In genomic region chr2:60209122-60209611, GRCm38 (mm10) we compare ENCODE assay signal across 8 mouse cellular contexts. TPM values are rescaled to one million over a fixed set of nuclear protein-coding genes. Genes with fewer than 3 reads are reported as not detected.
DNase-seq lines count a peak whose midpoint lies in the region; ATAC-seq and TF ChIP-seq lines count a peak whose summit lies in the region.

No protein-coding gene starts in this region.

- no peaks in the 10 kb centered on the region for H3K27me3 ChIP-seq in CH12.LX (replicated peaks)
- no peaks in the 10 kb centered on the region for H3K27me3 ChIP-seq in embryonic facial prominence, embryonic 12.5 days
- H3K27me3 ChIP-seq in heart, embryonic 10.5 days (ENCODE audit: insufficient read depth, poor library complexity, severe bottlenecking): no peaks in the 10 kb centered on the region
- no peaks in the 10 kb centered on the region for H3K27me3 ChIP-seq in kidney, embryonic 15.5 days
- no peaks in the 10 kb centered on the region for H3K27me3 ChIP-seq in liver, postnatal 0 days (ENCODE audit: insufficient read depth, low read length)

- peak; percentile 43; the same call in 1 of the 2 replicates for ATAC-seq in embryonic facial prominence, embryonic 12.5 days (ENCODE audit: insufficient number of reproducible peaks, insufficient read depth, low FRiP score, low TSS enrichment)
- ATAC-seq in kidney, embryonic 15.5 days (replicated peaks; ENCODE audit: low FRiP score): peak; percentile 70
- peak; percentile 52 for ATAC-seq in liver, postnatal 0 days

- TF ChIP-seq POLR2A in CH12.LX (IDR thresholded peaks at IDR 0.05; ENCODE audit: low read depth, low read length): no peak
- no peak for TF ChIP-seq POLR2A in olfactory bulb, adult 2 months (IDR thresholded peaks at IDR 0.05; ENCODE audit: insufficient read depth, low read depth, low read length)

- peaks cover 12 to 35% of the 10 kb centered on the region in 2 experiments for H3K36me3 ChIP-seq in CH12.LX (replicated peaks in 1 of 2; ENCODE audit: control insufficient read depth in 1 of 2, insufficient read depth in 1 of 2, low read length in 1 of 2)
- peaks cover 23% of the 10 kb centered on the region; the same call in 1 of the 2 replicates for H3K36me3 ChIP-seq in embryonic facial prominence, embryonic 12.5 days
- peaks cover 32% of the 10 kb centered on the region for H3K36me3 ChIP-seq in heart, embryonic 10.5 days
- peaks cover 33% of the 10 kb centered on the region for H3K36me3 ChIP-seq in kidney, embryonic 15.5 days
- peaks cover 22% of the 10 kb centered on the region; the same call in 1 of the 2 replicates for H3K36me3 ChIP-seq in liver, postnatal 0 days (replicated peaks; ENCODE audit: insufficient read depth, low read length)

- dilution Hi-C loops in CH12.LX (cut with MboI; ENCODE audit: extremely low pct_ligation_motif_present, extremely low pct_unique_long_range_greater_than_20kb, low sequenced_read_pairs): no loop called here

- no peak for TF ChIP-seq CTCF in CH12.LX (conservative IDR thresholded peaks at IDR 0.05 in 1 of 2, IDR thresholded peaks at IDR 0.05 in 1 of 2; ENCODE audit: low read depth in 2 of 2, low read length in 2 of 2)
- no peak for TF ChIP-seq CTCF in liver, postnatal 0 days (IDR thresholded peaks at IDR 0.05; ENCODE audit: low read depth)
- no peak for TF ChIP-seq CTCF in olfactory bulb, adult 2 months (IDR thresholded peaks at IDR 0.05; ENCODE audit: insufficient read depth, low read depth, low read length)

- H3K79me2 ChIP-seq in CH12.LX (replicated peaks; ENCODE audit: control insufficient read depth, extremely low read depth, insufficient read depth, poor library complexity, severe bottlenecking): peaks cover 44% of the 10 kb centered on the region

- no peaks in the 10 kb centered on the region for H3K9me3 ChIP-seq in CH12.LX (replicated peaks; ENCODE audit: low read length)
- H3K9me3 ChIP-seq in embryonic facial prominence, embryonic 12.5 days: no peaks in the 10 kb centered on the region
- no peaks in the 10 kb centered on the region for H3K9me3 ChIP-seq in heart, embryonic 10.5 days
- H3K9me3 ChIP-seq in kidney, embryonic 15.5 days (replicated peaks): no peaks in the 10 kb centered on the region
- no peaks in the 10 kb centered on the region for H3K9me3 ChIP-seq in liver, postnatal 0 days (ENCODE audit: low read length)

- TF ChIP-seq RAD21 in CH12.LX (IDR thresholded peaks at IDR 0.05; ENCODE audit: low read depth, low read length): no peak

- H3K4me2 ChIP-seq in CH12.LX (ENCODE audit: insufficient read depth, low read depth, poor library complexity, severe bottlenecking): peak overlapping the region; percentile 82; the same call in 1 of the 2 replicates
- peak overlapping the region; percentile 55 for H3K4me2 ChIP-seq in embryonic facial prominence, embryonic 12.5 days (replicated peaks)
- H3K4me2 ChIP-seq in kidney, embryonic 15.5 days: peak overlapping the region; percentile 59
- peak overlapping the region; percentile 71 for H3K4me2 ChIP-seq in liver, postnatal 0 days (ENCODE audit: low read depth, low read length)

- H3K27ac ChIP-seq in CH12.LX (ENCODE audit: insufficient read depth, low read depth): peak overlapping the region; percentile 33
- H3K27ac ChIP-seq in embryonic facial prominence, embryonic 12.5 days: peak overlapping the region; percentile 89
- peak overlapping the region; percentile 100 for H3K27ac ChIP-seq in heart, embryonic 10.5 days
- H3K27ac ChIP-seq in kidney, embryonic 15.5 days: peak overlapping the region; percentile 91
- peak overlapping the region; percentile 96 for H3K27ac ChIP-seq in liver, postnatal 0 days (ENCODE audit: low read depth)
- peak overlapping the region; percentile 58; the same call in 1 of the 2 replicates for H3K27ac ChIP-seq in olfactory bulb, adult 2 months (ENCODE audit: insufficient read depth, low read depth, low read length)

- DNase-seq in CH12.LX (ENCODE audit: extremely low read depth): peak; percentile 37
- DNase-seq in adrenal gland, postnatal 25 days: peak; percentile 59
- peak; percentile 80 for DNase-seq in heart, embryonic 10.5 days (ENCODE audit: low spot score)
- peak; percentile 71 for DNase-seq in liver, postnatal 0 days
- DNase-seq in thymus, postnatal 25 days: peak; percentile 63

- no peak for TF ChIP-seq EP300 in CH12.LX (IDR thresholded peaks at IDR 0.05; ENCODE audit: low read length)
- no peak for TF ChIP-seq EP300 in liver, postnatal 0 days (IDR thresholded peaks at IDR 0.05; ENCODE audit: low read depth)

- in situ Hi-C loops in CH12.LX (cut with MboI; ENCODE audit: low pct_ligation_motif_present, low pct_unique_long_range_greater_than_20kb, low sequenced_read_pairs): no loop called here

- H3K9ac ChIP-seq in CH12.LX (ENCODE audit: insufficient read depth, low read depth): peak overlapping the region; percentile 75
- peak overlapping the region; percentile 95 for H3K9ac ChIP-seq in embryonic facial prominence, embryonic 12.5 days
- H3K9ac ChIP-seq in kidney, embryonic 15.5 days: peak overlapping the region; percentile 93
- peak overlapping the region; percentile 85 for H3K9ac ChIP-seq in liver, postnatal 0 days (replicated peaks)

- H3K4me1 ChIP-seq in CH12.LX (ENCODE audit: control insufficient read depth in 1 of 2, insufficient read depth in 2 of 2): peaks cover 15 to 44% of the 10 kb centered on the region in 2 experiments
- peaks cover 22% of the 10 kb centered on the region for H3K4me1 ChIP-seq in embryonic facial prominence, embryonic 12.5 days
- peaks cover 23% of the 10 kb centered on the region for H3K4me1 ChIP-seq in heart, embryonic 10.5 days
- H3K4me1 ChIP-seq in kidney, embryonic 15.5 days: peaks cover 32% of the 10 kb centered on the region
- H3K4me1 ChIP-seq in liver, postnatal 0 days (ENCODE audit: insufficient read depth): peaks cover 35% of the 10 kb centered on the region
- H3K4me1 ChIP-seq in olfactory bulb, adult 2 months (ENCODE audit: control insufficient read depth, insufficient read depth, low read length): peaks cover 6% of the 10 kb centered on the region

- peak overlapping the region; percentile 74 to 94 (median 74) for H3K4me3 ChIP-seq in CH12.LX (replicated peaks in 1 of 3; ENCODE audit: low read depth in 2 of 3, low read length in 2 of 3, poor library complexity in 1 of 3)
- H3K4me3 ChIP-seq in embryonic facial prominence, embryonic 12.5 days: peak overlapping the region; percentile 95
- H3K4me3 ChIP-seq in heart, embryonic 10.5 days: peak overlapping the region; percentile 99
- peak overlapping the region; percentile 92 for H3K4me3 ChIP-seq in kidney, embryonic 15.5 days (replicated peaks)
- H3K4me3 ChIP-seq in liver, postnatal 0 days (ENCODE audit: low read depth, low read length): peak overlapping the region; percentile 80
- peak overlapping the region; percentile 100 for H3K4me3 ChIP-seq in olfactory bulb, adult 2 months (ENCODE audit: insufficient read depth, low read depth, low read length)

- under 1% methylated on average over 31 of the region's 35 CpGs for WGBS in embryonic facial prominence, embryonic 12.5 days
- 0% methylated on average over 34 of the region's 35 CpGs for WGBS in heart, embryonic 10.5 days
- under 1% methylated on average over 35 of the region's 35 CpGs for WGBS in kidney, embryonic 15.5 days
- under 1% methylated on average over 35 of the region's 35 CpGs for WGBS in liver, postnatal 0 days (ENCODE audit: insufficient replicate concordance)
- 0% methylated on average over 23 of the region's 35 CpGs for WGBS in olfactory bulb, adult 2 months

TF ChIP-seq in CH12.LX, 34 proteins besides CTCF, POLR2A, EP300 and RAD21:
- TF ChIP-seq ZNF384 (IDR thresholded peaks at IDR 0.05; ENCODE audit: low read depth, low read length): peak; percentile 69
- TF ChIP-seq JUN (IDR thresholded peaks at IDR 0.05; ENCODE audit: insufficient read depth, low read depth, low read length): no peak

RNA-seq across cellular contexts. Expression of gene Baz2b, which starts 0.5 kb away (rescaled TPM):
- 27.6 and 31.9 TPM in 2 replicates for total RNA-seq in CH12.LX (2012; rRNA removed)
- 17.3 and 17.5 TPM in 2 replicates for total RNA-seq in CH12.LX (2014; rRNA removed)
- polyA plus RNA-seq in CH12.LX (2012; ENCODE audit: insufficient read length, low read depth): 36.3 and 40.1 TPM in 2 replicates
- 98.4 and 110 TPM in 2 replicates for total RNA-seq in adrenal gland, postnatal 25 days (2021)
- polyA plus RNA-seq in embryonic facial prominence, embryonic 12.5 days (2016; fragmentation: Nextera tagmentation; extraction: Ambion mirVana): 71.2 and 76.3 TPM in 2 replicates
- polyA plus RNA-seq in heart, embryonic 10.5 days (2016; fragmentation: Nextera tagmentation; extraction: Ambion mirVana): 49.1 and 55.1 TPM in 2 replicates
- 55.3 and 59.1 TPM in 2 replicates for polyA plus RNA-seq in kidney, embryonic 15.5 days (2015; fragmentation: Nextera tagmentation; extraction: Ambion mirVana)
- polyA plus RNA-seq in liver, postnatal 0 days (2015; fragmentation: Nextera tagmentation; extraction: Ambion mirVana): 19.7 and 21.7 TPM in 2 replicates
- polyA plus RNA-seq in olfactory bulb, adult 2 months (2012; ENCODE audit: insufficient read depth, insufficient read length, low replicate concordance, missing spikeins): 276 TPM in 1 of 2 replicates, not detected in the other

RNA-seq across cellular contexts. Expression of gene March7, which starts 0.5 kb away (rescaled TPM):
- total RNA-seq in CH12.LX (2012; rRNA removed) (40.0 and 44.5 TPM in 2 replicates), CH12.LX (2014; rRNA removed) (121 and 149 TPM in 2 replicates)
- polyA plus RNA-seq in CH12.LX (2012; ENCODE audit: insufficient read length, low read depth): 52.1 and 53.7 TPM in 2 replicates
- 49.8 and 55.5 TPM in 2 replicates for total RNA-seq in adrenal gland, postnatal 25 days (2021)
- polyA plus RNA-seq in embryonic facial prominence, embryonic 12.5 days (2016; fragmentation: Nextera tagmentation; extraction: Ambion mirVana): 96.2 and 96.9 TPM in 2 replicates
- 63.8 and 68.4 TPM in 2 replicates for polyA plus RNA-seq in heart, embryonic 10.5 days (2016; fragmentation: Nextera tagmentation; extraction: Ambion mirVana)
- polyA plus RNA-seq in kidney, embryonic 15.5 days (2015; fragmentation: Nextera tagmentation; extraction: Ambion mirVana): 71.5 and 72.6 TPM in 2 replicates
- 16.5 and 16.8 TPM in 2 replicates for polyA plus RNA-seq in liver, postnatal 0 days (2015; fragmentation: Nextera tagmentation; extraction: Ambion mirVana)
- polyA plus RNA-seq in olfactory bulb, adult 2 months (2012; ENCODE audit: insufficient read depth, insufficient read length, low replicate concordance, missing spikeins): not detected in 2 replicates

Comparison
In these comparisons a context has a peak if more than half of its experiments do, and no peak if none do; other contexts are left out.
1. Peak in every context shown above with its lines: DNase-seq, ATAC-seq, H3K4me3 ChIP-seq and H3K27ac ChIP-seq.
2. H3K27ac ChIP-seq: peak in every context shown above with its lines; median percentile 100 in heart, embryonic 10.5 days; 96 in liver, postnatal 0 days; 91 in kidney, embryonic 15.5 days; 89 in embryonic facial prominence, embryonic 12.5 days; 58 in olfactory bulb, adult 2 months; 33 in CH12.LX.